Mouse (Mus musculus) T-cell, adult 2 months (primary cell): Measurements from ENCODE around the gene Bdnf.

Experiments used
- DNase-seq: peaks from one replicate; pipeline ENCODE4 v3.0.0; 2022; ENCODE audit warnings: low spot score

Gene Bdnf

GRCm38 (mm10) chr2:109674532-109674931 lies at the start of gene Bdnf:
Gene Bdnf (plus strand): TSS chr2:109674700.
- DNase-seq: no peak

DNA sequence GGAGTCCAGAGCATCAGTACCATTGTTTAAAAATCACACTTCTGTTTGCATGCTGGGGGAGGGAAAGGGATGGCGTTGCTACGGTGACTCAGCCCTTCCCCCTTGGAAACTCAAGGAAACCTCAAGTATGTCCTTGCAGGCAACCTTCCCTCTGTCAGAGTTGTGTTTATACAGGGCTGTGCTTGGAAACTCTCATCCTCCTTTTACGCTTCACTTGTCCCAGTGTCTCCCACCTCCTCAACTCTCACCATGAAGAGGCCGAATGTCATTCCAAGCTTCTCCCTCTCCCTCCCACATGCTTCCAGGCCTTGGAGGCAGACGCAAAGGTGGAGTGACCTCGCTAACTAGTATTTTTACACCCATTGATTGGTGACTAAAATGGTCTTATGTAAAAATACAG lies 47.6 kb upstream of the Bdnf start:
- DNase-seq: no peak

DNA sequence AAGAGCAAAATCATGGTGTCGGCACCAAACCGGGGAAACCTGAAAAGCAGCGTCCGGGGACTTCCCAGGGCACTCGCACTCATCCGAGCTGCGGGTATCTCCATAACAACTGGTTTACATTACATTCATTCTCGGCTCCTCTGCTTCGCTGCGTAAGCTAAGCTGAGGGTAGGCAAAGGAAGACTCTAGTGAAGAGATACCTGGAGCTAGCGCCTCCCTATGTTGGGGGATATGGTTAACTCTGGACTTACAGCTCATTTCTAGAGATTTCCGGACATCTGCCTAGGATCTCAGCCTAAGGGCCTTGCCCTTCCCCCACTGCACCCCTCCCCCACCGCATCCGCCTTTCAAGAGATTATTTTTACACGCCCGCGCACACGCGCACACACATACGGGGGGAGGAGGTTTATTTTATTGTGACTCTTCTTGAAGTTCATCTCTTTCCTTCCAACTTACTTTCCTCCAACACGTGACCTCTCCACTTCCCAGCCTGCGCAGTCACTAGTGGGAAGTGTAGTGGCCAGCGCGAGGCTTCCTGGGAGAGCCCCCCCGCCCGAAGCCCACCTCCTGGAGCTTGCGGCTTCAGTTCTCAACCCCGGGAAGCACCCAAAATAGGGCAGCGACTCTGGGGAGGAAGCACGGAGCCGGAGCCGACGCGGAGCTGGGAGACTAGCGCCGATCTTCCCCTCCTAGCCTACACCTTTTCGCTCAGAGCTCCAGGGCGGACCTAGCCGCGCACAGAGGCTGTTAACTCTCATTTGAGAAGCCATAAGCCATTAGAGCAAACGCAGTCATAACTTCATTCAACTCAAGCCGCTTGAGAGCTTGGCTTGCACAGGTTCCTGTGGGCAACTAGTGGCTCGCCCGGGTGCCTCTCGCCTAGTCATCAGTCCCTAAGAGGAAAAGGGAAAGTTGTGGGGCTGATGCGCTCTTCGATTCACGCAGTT lies 718 bp upstream of the Bdnf start:
- DNase-seq: no peak

GRCm38 (mm10) chr2:109675051-109675450 lies 551 bp downstream of the Bdnf start:
- DNase-seq: no peak

GRCm38 (mm10) chr2:109675973-109676617 lies 1.6 kb downstream of the Bdnf start:
- DNase-seq: no peak

GRCm38 (mm10) chr2:109676618-109676974 lies 2.1 kb downstream of the Bdnf start:
- no peak for DNase-seq

DNA sequence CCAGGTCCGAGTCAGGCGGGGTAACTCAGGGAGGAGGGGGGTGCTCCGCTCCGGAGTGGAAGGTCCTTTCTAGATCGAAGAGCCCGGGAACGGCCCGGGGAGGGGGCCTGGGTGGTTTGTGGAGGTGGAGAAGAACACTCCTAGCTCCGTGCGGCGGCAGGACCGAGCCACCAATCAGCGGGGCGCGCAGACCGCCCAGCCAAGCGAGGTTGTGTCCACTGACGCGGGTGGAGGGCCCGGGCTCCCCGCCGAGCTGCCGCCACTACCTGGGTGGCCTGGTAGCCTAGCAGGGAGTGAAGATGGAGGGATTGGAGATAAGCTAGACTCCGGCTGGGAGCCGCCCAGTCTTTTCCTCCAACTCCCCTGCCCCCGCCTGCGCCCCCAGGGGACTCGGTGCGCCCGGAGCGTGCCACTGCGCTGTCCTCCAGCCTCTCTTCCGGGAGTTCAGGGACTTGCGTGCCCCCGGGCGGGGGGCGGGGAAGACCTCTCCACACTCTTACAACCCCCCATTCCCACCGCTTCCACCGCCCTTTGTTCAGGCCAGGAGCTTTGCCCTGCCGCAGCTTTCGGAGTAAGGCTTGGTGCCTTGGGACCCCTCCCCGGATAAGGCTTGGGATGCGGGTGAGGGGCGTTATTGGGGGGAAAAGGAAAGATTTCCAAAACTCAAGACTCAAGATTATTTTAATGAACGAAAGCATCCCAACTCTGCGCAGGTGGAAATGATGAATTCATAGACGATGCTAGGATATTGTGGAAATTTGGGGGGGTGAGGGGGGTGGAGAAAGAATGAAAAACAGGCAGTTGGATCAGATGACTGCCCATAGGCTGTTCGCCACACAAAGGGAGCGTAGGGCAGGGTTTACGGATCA lies 3.0 kb downstream of the Bdnf start:
- DNase-seq: no peak

GRCm38 (mm10) chr2:109678090-109678409 lies 3.5 kb downstream of the Bdnf start:
- DNase-seq: no peak

DNA sequence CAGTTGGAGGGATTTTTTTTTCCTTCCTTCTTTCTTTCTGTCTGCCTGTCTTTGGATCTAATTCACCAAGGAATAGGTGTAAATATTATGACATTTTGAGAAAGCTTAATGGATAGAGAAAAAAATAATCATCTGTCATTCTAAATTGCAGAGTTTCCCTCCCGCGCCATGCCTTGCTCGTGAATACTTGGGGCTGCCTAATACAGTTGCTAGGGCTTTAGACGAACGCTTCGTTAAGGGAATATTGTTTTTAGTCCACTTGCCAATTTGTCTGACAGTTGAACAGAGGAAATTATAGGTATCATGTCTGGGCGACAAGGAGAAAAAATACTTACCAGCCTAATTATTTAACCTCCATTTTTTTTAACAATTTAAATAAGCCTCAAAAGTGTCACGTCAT lies 4.0 kb downstream of the Bdnf start:
- no peak for DNase-seq

GRCm38 (mm10) chr2:109679446-109679845 lies 4.9 kb downstream of the Bdnf start:
- DNase-seq: no peak

- DNase-seq: no peak
These were observed 6.6 kb downstream of the Bdnf start for GRCm38 (mm10) chr2:109681071-109681470.

GRCm38 (mm10) chr2:109688661-109689060 lies 14.2 kb downstream of the Bdnf start:
- no peak for DNase-seq

GRCm38 (mm10) chr2:109692266-109693177 lies 18.0 kb downstream of the Bdnf start:
- no peak for DNase-seq

DNA sequence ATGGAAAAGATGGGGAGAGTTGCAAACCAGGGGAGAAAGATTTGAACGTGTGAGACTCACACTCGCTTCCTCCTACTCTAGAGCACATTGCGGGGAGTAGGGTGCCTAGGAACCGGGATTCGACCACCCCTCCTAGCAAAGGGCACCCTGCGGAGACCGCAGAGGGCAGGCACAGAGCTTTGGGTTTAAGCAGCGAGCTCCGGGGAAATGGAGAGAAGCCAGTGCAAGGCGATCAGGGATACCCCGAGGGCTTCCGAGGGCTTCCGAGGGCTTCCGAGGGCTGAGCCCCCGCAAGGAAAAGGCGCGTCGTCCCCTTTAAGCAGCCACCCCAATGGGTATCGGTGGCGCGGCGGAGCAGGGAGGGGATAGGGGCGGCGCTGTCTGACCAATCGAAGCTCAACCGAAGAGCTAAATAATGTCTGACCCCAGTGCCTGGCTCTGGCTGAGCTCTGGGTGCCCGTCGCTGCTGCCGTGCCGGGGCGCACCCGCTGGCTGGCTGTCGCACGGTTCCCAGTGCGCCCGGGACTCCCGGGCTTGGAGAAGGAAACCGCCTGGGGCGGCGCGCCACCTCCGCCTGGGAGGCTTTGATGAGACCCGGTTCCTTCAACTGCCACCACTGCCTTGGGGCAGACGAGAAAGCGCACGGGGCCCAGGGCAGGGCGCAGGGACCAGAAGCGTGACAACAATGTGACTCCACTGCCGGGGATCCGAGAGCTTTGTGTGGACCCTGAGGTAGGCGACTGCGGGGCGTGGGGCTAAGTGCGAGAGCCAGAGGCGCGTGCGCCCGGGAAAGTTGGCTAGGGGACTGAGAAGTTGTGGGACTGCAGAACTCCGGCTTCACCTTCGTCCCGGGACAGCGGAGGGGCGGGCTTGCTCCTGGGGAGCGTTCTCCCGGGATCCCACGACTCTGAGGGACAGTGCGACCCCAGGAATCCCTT lies 18.9 kb downstream of the Bdnf start:
- no peak for DNase-seq

DNA sequence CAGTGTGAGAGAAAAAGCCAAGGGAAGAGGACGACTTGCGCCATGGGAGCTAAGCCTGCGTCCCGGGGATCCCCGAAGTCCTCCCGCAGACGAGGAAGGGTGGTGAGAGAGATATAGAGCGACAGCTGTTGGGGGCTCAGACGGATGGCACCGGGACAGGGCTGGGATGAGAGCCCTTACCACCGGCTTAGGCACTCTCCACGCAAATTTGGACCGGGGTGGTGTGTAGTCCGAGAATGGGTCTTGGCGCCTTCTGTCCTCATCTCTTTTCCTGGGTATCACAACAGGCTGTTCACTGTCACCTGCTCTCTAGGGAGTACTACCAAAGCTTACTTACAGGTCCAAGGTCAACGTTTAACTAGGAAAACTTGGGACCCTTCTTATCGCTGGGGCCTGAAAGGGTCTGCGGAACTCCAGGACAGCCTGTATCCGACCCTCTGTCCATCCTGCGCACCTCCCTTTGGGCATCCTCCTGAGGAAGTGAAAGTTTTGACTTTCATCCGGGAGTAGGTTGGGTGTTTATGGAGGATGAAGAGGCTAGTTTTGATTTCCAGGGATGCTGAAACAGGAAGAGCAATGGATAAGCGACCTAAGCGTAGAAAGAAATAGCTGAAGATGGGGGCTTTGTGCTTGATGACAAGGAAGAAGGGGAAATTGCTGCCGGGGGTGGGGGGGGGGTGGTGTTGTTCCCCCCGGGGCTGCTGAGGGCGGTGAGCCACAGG lies 19.8 kb downstream of the Bdnf start:
- no peak for DNase-seq

DNA sequence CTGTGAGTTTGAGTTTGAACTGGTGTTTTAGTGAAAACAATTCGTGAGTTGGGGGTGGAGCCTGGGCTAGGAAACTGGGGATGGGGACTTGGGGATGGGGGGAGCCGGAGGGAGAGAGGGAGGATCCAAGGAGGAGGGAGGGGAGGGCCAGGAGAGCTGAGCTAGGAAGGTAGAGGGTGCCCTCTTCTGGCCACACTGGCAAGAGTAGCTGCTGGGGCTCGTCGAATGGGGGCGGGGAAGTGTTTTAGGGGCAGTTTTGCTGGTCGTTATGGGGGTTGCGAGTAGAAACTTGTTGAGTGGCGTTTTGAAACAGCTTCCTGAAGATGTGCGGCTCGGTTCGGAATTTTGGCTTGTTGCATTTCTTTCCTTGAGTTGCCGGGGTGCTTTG lies 20.3 kb downstream of the Bdnf start:
- DNase-seq: no peak

DNA sequence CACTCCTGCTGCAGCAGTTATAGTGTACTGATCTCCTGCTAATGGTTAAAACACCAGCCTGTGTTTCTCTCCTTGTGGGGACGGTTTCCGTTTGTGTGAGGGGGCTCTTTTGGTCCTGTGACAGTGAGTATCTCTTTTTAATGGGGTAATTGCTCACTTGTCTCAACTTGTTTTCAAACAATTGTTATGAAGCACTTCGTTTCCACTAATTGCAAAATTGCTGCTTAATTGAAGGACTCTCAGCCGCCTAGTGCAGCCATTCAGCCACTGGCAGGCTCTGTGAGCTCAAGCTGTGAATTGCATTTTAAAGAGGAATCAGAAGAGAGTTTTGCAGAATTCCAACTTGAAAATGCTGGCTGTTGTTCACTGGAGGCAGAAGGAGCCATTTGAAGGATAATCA lies 22.7 kb downstream of the Bdnf start:
- no peak for DNase-seq

DNA sequence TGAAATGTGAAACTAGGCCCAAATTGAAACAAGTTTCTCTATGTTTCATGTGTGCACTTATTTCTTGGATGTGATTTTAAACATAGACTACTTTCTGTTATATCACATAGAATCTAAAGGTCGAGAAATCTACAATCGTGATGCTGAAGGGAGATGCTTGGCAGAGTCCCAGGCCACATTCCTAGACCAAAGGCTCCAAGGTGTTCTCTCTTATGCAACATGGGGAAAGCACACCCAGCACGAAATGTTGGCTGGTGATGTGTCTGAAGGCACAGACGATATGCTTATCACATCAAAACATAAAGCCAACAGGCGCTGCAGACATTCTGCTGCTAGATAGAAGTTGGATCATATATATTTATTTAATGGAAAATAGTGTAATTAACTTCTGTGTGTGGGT lies 25.8 kb downstream of the Bdnf start:
- no peak for DNase-seq

GRCm38 (mm10) chr2:109703588-109703987 lies 29.1 kb downstream of the Bdnf start:
- DNase-seq: no peak

- no peak for DNase-seq
These were observed 29.6 kb downstream of the Bdnf start for GRCm38 (mm10) chr2:109704053-109704452.
